Mouse (Mus musculus) spleen, adult 2 months (tissue): ENCODE data around the gene Pecam1.

ENCODE experiments used
- CTCF ChIP-seq: fragments of 200-500 bp; IDR thresholded peaks from 2 replicates; pipeline ENCODE4 v1.5.1; 2011; ENCODE audit warnings: mild to moderate bottlenecking, inconsistent platforms; ENCODE audit not compliant: insufficient read depth, insufficient read length, insufficient replicate concordance; ENCODE audit errors: extremely low read depth
- POLR2A ChIP-seq: fragments of 200-500 bp; IDR thresholded peaks from 2 replicates; pipeline ENCODE4 v1.6.1; 2011; ENCODE audit warnings: low read depth, low read length, inconsistent platforms

GRCm38 (mm10) chr11:106739116-106739515 lies 11.3 kb downstream of the Pecam1 start:
- no peak for TF ChIP-seq POLR2A
- TF ChIP-seq CTCF: no peak
